Mouse (Mus musculus) ES-Bruce4 (cell line): ENCODE results near the gene Syce1. TPM values are rescaled to one million over a fixed set of nuclear protein-coding genes. Genes with fewer than 3 reads are reported as not detected.

Experiments
- H3K27ac ChIP-seq: 2 replicates; pipeline ENCODE4 v1.5.1; 2012; ENCODE audit warnings: low read length, inconsistent platforms; ENCODE audit not compliant: insufficient read depth
- H3K27me3 ChIP-seq: 2 replicates; pipeline ENCODE4 v1.6.1; 2012; ENCODE audit warnings: mild to moderate bottlenecking, low read length, inconsistent platforms; ENCODE audit not compliant: control insufficient read depth, poor library complexity, insufficient read depth, severe bottlenecking
- H3K36me3 ChIP-seq: 2 replicates; pipeline ENCODE4 v1.6.1; 2012; ENCODE audit warnings: inconsistent platforms, mild to moderate bottlenecking, low read length, moderate library complexity; ENCODE audit not compliant: control insufficient read depth, poor library complexity, insufficient read depth, severe bottlenecking
- H3K4me1 ChIP-seq: one replicate; pipeline ENCODE4 v1.8.1; 2011; ENCODE audit warnings: low read length; ENCODE audit not compliant: control insufficient read depth, insufficient read depth
- H3K4me3 ChIP-seq: 2 replicates; pipeline ENCODE4 v1.5.1; 2011; ENCODE audit warnings: low read depth, mild to moderate bottlenecking, low read length
- H3K9ac ChIP-seq: 2 replicates; pipeline ENCODE4 v1.6.1; 2012; ENCODE audit warnings: low read depth, mild to moderate bottlenecking, inconsistent platforms; ENCODE audit not compliant: poor library complexity, severe bottlenecking
- H3K9me3 ChIP-seq: replicated peaks from 2 replicates; pipeline ENCODE4 v1.6.1; 2012; ENCODE audit warnings: mild to moderate bottlenecking, low read length, inconsistent platforms; ENCODE audit not compliant: control insufficient read depth, poor library complexity, insufficient read depth, severe bottlenecking
- CTCF ChIP-seq: IDR thresholded peaks from one replicate; pipeline ENCODE4 v1.8.1; 2011; ENCODE audit warnings: low read depth, low read length
- EP300 ChIP-seq: IDR thresholded peaks from 2 replicates; pipeline ENCODE4 v1.6.1; 2011; ENCODE audit warnings: low read depth, low read length; ENCODE audit not compliant: insufficient read depth
- POLR2A ChIP-seq: IDR thresholded peaks from one replicate; pipeline ENCODE4 v1.8.1; 2011; ENCODE audit warnings: low read length; ENCODE audit not compliant: insufficient read depth
- polyA plus RNA-seq: library from polyadenylated mRNA; stranded (reverse); fragments of >200 nt; gene quantifications from 2 replicates; pipeline ENCODE4 v1.2.4, GENCODE M21; 2011; ENCODE audit warnings: low read depth; ENCODE audit not compliant: missing spikeins, insufficient read depth, insufficient read length

Syce1 gene
- polyA plus RNA-seq, 1 experiment, result 3.9 TPM

- H3K4me1 ChIP-seq, result no peaks in the 10 kb centered on the region
- H3K9me3 ChIP-seq, result no peaks in the 10 kb centered on the region
- H3K27ac ChIP-seq, result no peak within 1 kb of the TSS
- no peaks in the 10 kb centered on the region for H3K36me3 ChIP-seq
- no peak within 1 kb of the TSS for H3K4me3 ChIP-seq
- no peak within 1 kb of the TSS for H3K9ac ChIP-seq
- TF ChIP-seq POLR2A (no peak), CTCF (no peak), EP300 (no peak)
- no peaks in the 10 kb centered on the region for H3K27me3 ChIP-seq
These were observed 24.1 kb downstream of the Syce1 start, which contains the start of gene Cyp2e1 for GRCm38 (mm10) chr7:140763447-140764020. Gene Cyp2e1, plus strand, starts transcription at chr7:140763739.

GRCm38 (mm10) chr7:140760647-140761046 lies 27.0 kb downstream of the Syce1 start:
- Histone ChIP-seq H3K9me3 (no peaks in the 10 kb centered on the region), H3K4me3 (no peak overlapping the region), H3K27ac (no peak overlapping the region), H3K4me1 (no peaks in the 10 kb centered on the region), H3K36me3 (no peaks in the 10 kb centered on the region), H3K9ac (no peak overlapping the region), H3K27me3 (no peaks in the 10 kb centered on the region)
- TF ChIP-seq CTCF, result no peak
- no peak for TF ChIP-seq POLR2A
- TF ChIP-seq EP300, result no peak

- no peaks in the 10 kb centered on the region for H3K9me3 ChIP-seq
- H3K4me1 ChIP-seq, result no peaks in the 10 kb centered on the region
- TF ChIP-seq EP300 (no peak), CTCF (no peak), POLR2A (no peak)
- no peaks in the 10 kb centered on the region for H3K27me3 ChIP-seq
- no peak overlapping the region for H3K27ac ChIP-seq
- H3K4me3 ChIP-seq, result no peak overlapping the region
- H3K9ac ChIP-seq, result no peak overlapping the region
- H3K36me3 ChIP-seq, result no peaks in the 10 kb centered on the region
These were observed 31.3 kb downstream of the Syce1 start for GRCm38 (mm10) chr7:140756151-140756854.

DNA sequence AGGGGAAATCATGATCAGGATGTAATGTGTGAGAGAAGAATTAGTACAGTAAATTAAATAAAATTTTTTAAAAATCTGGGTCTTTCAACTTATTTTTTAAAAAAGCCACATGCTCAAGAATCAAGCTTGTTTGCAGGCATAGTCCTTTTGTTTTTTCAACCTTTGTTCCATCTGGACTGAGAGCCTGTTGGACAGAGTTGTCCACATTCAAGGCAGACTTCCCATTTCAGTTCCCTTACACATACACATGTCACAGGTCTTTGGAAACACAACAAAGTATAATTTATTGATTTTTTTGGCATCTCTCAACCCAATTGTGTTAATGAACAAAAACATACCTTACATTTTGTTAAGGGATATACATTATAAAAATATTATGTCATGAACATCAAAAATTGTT lies 33.1 kb downstream of the Syce1 start:
- no peaks in the 10 kb centered on the region for H3K4me1 ChIP-seq
- no peaks in the 10 kb centered on the region for H3K36me3 ChIP-seq
- H3K9me3 ChIP-seq, result no peaks in the 10 kb centered on the region
- TF ChIP-seq POLR2A (no peak), EP300 (no peak), CTCF (no peak)
- no peak overlapping the region for H3K4me3 ChIP-seq
- H3K27ac ChIP-seq, result no peak overlapping the region
- no peak overlapping the region for H3K9ac ChIP-seq
- no peaks in the 10 kb centered on the region for H3K27me3 ChIP-seq

- H3K27me3 ChIP-seq, result no peaks in the 10 kb centered on the region
- no peaks in the 10 kb centered on the region for H3K4me1 ChIP-seq
- H3K27ac ChIP-seq, result no peak overlapping the region
- TF ChIP-seq EP300, result no peak
- TF ChIP-seq POLR2A, result no peak
- TF ChIP-seq CTCF, result no peak
- H3K4me3 ChIP-seq, result no peak overlapping the region
- no peaks in the 10 kb centered on the region for H3K9me3 ChIP-seq
- no peaks in the 10 kb centered on the region for H3K36me3 ChIP-seq
- H3K9ac ChIP-seq, result no peak overlapping the region
These were observed 38.9 kb downstream of the Syce1 start for GRCm38 (mm10) chr7:140748827-140749160.

DNA sequence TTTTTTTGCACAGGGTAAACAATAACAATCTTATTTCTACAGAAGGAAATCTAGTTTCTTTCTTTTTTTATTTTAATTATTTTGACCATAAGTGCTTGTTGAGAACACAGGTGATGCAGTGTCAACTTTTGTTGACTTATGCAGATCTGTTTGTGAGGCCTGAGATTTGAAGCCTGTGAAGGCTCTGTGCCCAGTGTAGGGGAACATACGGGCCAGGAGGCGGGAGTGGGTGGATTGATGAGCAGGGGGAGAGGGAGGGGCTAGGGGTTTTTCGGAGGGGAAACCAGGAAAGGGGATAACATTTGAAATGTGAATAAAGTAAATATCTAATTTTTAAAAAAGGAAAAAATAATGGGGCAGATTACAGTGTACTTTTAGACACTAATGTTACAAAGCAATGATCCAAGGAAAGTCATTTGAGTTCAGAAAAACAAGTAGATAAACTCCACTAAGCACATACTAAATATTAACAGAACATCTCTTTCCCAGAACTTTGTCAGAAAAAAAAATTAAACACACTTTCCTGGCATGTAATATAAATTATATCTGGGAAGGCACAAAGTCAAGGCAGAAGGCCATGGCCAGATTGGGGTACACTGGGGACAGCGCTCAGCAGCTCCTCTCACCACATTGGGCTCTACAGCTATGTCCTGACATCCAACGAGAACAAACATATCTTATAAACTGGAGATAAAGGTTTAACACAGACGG lies 39.4 kb downstream of the Syce1 start:
- H3K36me3 ChIP-seq, result no peaks in the 10 kb centered on the region
- H3K27me3 ChIP-seq, result no peaks in the 10 kb centered on the region
- no peaks in the 10 kb centered on the region for H3K9me3 ChIP-seq
- no peak overlapping the region for H3K9ac ChIP-seq
- H3K27ac ChIP-seq, result no peak overlapping the region
- TF ChIP-seq POLR2A, result no peak
- no peak for TF ChIP-seq EP300
- no peak for TF ChIP-seq CTCF
- no peak overlapping the region for H3K4me3 ChIP-seq
- no peaks in the 10 kb centered on the region for H3K4me1 ChIP-seq
